Mouse (Mus musculus): ENCODE results near the gene Nectin1. TPM values are rescaled to one million over a fixed set of nuclear protein-coding genes. Genes with fewer than 3 reads are reported as not detected.

Nectin1 gene
- polyA plus RNA-seq, 1 experiment from 2014 or later: 1.0 TPM

DNA sequence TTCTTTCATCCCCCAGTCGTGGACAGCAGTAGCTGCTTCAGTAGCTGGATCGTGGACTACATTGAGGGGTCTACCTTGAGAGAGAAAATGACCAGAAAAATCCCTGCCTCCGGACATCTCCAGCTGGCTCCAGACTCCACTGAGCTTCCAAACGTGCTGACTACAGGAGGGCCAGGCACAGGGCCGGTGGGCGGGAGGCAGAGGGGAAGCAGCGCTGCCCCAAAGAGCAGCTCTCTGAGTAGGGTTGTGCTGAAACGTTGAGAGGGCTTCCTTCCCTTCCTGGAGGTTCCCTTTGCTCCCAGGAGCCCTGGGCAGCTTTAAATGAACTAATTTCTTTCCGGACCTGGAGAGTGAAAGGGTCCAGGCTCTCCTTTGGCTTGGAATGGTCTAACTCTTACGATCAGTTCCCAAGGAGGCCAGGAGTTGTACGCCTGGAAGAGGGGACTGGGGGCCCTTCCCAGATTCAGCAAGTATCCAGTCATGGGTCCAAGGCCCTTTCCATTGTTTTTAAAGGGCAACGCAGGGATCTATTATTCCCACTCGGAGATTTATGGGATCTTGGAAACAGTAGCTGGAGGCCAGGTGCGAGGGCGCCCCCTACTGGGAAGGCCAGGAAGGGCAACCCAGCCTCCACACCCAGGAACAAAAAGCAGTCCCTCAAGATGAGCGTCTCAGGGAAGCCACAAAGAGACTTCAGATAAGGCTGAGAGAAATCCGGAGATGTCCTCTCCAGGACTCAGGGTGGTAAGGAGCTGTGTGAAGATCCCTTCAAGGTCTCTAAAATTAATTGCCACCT is 102.1 kb downstream of the Nectin1 start:
- H3K27me3 ChIP-seq: peaks cover 48% of the 10 kb centered on the region
- H3K4me1 ChIP-seq (replicated peaks): peaks cover 9% of the 10 kb centered on the region
- 6% methylated on average over 17 of the region's 17 CpGs for WGBS
- no peak overlapping the region for H3K4me3 ChIP-seq
- H3K4me2 ChIP-seq: no peak overlapping the region
- no peak for ATAC-seq (replicated peaks; ENCODE audit: insufficient number of reproducible peaks, insufficient read depth, low FRiP score, low read depth)
- H3K9me3 ChIP-seq (replicated peaks): no peaks in the 10 kb centered on the region
- H3K36me3 ChIP-seq: no peaks in the 10 kb centered on the region
- H3K9ac ChIP-seq: no peak overlapping the region
- H3K27ac ChIP-seq: no peak overlapping the region

DNA sequence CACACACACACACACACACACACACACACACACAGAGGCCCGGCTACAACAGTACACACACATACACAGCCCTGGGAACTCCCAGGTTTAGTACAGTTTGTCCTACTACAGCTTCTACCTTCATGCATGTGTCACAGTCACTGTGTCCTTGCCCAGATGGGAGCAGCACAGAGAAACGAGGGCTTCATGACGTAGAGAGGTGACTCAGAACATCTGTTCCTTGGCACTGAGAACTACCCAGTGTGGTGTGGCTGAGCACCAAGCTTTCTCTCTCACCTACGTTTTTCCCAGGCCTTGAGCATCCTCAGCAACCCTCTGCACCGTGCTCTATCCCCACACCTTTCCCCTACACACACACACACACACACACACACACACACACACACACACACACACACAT is 104.1 kb downstream of the Nectin1 start:
- no peaks in the 10 kb centered on the region for H3K36me3 ChIP-seq
- no peak overlapping the region for H3K4me2 ChIP-seq
- peaks cover 33% of the 10 kb centered on the region for H3K27me3 ChIP-seq
- 58% methylated on average over 5 of the region's 5 CpGs for WGBS
- no peak overlapping the region for H3K9ac ChIP-seq
- no peak overlapping the region for H3K27ac ChIP-seq
- no peak for ATAC-seq (replicated peaks; ENCODE audit: insufficient number of reproducible peaks, insufficient read depth, low FRiP score, low read depth)
- H3K4me1 ChIP-seq (replicated peaks): peaks cover 7% of the 10 kb centered on the region
- H3K9me3 ChIP-seq (replicated peaks): no peaks in the 10 kb centered on the region
- no peak overlapping the region for H3K4me3 ChIP-seq

DNA sequence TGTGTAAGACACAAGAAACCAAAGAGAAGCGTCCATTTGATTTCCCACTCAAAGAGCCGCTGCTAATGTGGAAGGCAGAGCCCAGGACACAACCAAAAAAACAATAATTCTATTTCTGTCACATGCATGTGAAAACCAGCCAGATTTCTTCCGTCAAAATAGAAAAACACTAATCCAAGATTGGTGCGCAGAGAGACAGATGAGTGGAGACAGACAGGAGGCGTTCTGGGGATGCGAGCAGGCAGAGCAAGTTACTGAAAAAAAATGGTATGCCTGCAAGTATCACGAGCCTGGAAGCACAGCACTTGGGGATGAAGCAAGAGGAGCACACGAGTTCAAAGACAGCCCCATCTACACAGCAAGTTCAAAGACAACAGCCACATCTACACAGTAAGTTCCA is 106.5 kb downstream of the Nectin1 start:
- no peak overlapping the region for H3K9ac ChIP-seq
- no peaks in the 10 kb centered on the region for H3K9me3 ChIP-seq (replicated peaks)
- H3K4me1 ChIP-seq (replicated peaks): peaks cover 5% of the 10 kb centered on the region
- H3K27me3 ChIP-seq: peaks cover 12% of the 10 kb centered on the region
- H3K27ac ChIP-seq: peak overlapping the region; percentile 21
- ATAC-seq (replicated peaks; ENCODE audit: insufficient number of reproducible peaks, insufficient read depth, low FRiP score, low read depth): no peak
- H3K4me2 ChIP-seq: no peak overlapping the region
- WGBS: 65% methylated on average over 8 of the region's 8 CpGs
- no peak overlapping the region for H3K4me3 ChIP-seq
- H3K36me3 ChIP-seq: no peaks in the 10 kb centered on the region

DNA sequence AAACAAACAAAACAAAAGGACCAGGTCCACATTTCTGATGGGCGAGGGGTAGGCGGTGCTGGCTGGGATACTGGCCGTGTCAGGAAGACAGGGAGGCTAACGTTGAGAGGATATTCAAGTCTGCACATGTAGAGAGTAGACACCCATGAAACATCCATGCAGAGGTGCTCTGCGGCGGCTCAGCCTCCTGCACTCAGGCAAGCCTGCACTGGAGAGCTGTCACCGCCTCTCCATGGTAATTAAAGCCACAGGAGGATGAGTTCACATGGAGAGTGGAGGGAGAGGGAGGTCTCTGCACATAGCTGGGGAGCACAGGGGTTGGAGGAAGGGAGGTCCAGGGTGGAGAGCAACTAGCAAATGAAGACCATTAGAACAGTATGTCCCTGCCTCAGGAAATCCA is 107.4 kb downstream of the Nectin1 start:
- Histone ChIP-seq H3K4me1 (replicated peaks) (peaks cover 5% of the 10 kb centered on the region), H3K36me3 (no peaks in the 10 kb centered on the region), H3K27me3 (peaks cover 8% of the 10 kb centered on the region; the same call in 1 of the 2 replicates), H3K27ac (no peak overlapping the region), H3K9me3 (replicated peaks) (no peaks in the 10 kb centered on the region), H3K4me2 (no peak overlapping the region), H3K9ac (no peak overlapping the region), H3K4me3 (no peak overlapping the region)
- no peak for ATAC-seq (replicated peaks; ENCODE audit: insufficient number of reproducible peaks, insufficient read depth, low FRiP score, low read depth)
- WGBS: 60% methylated on average over 7 of the region's 7 CpGs

DNA sequence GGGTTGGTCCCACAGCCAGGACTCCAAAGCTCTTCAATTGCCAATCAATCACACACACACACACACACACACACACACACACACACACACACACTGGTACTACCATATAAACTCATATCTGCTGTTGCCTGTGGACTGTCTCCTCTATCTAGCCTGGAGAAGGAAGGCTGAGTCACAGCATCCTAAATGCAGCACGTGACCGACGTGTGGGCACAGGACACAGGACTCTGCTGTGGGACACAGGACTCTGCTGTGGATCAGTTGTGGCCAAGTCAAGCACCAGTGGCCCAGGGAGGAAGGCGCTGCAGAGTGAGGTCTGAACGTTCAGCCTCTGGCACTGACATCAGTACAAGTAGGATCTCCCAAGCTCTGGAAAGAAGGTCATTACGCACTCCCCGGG is 112.1 kb downstream of the Nectin1 start:
- H3K4me2 ChIP-seq: no peak overlapping the region
- no peaks in the 10 kb centered on the region for H3K9me3 ChIP-seq (replicated peaks)
- WGBS: 76% methylated on average over 7 of the region's 7 CpGs
- H3K4me3 ChIP-seq: no peak overlapping the region
- H3K9ac ChIP-seq: no peak overlapping the region
- peaks cover 5% of the 10 kb centered on the region; the same call in 1 of the 2 replicates for H3K27me3 ChIP-seq
- ATAC-seq (replicated peaks; ENCODE audit: insufficient number of reproducible peaks, insufficient read depth, low FRiP score, low read depth): no peak
- H3K4me1 ChIP-seq (replicated peaks): no peaks in the 10 kb centered on the region
- no peaks in the 10 kb centered on the region for H3K36me3 ChIP-seq
- no peak overlapping the region for H3K27ac ChIP-seq

Measured in heart, embryonic 15.5 days (tissue).